Mouse (Mus musculus) lung, postnatal 0 days (tissue): ENCODE data around the gene Csrnp1.

Experiments
- CTCF ChIP-seq: IDR thresholded peaks from 2 replicates; pipeline ENCODE4 v1.5.1; 2016; ENCODE audit warnings: antibody characterized with exemption, mild to moderate bottlenecking
- EP300 ChIP-seq: IDR thresholded peaks from 2 replicates; pipeline ENCODE4 v1.6.1; 2016; ENCODE audit warnings: antibody characterized with exemption, mild to moderate bottlenecking, control low read depth

- no peak for TF ChIP-seq CTCF
- no peak for TF ChIP-seq EP300
Measured at GRCm38 (mm10) chr9:119938496-119938895, 46.0 kb downstream of the Csrnp1 start.
